Mouse (Mus musculus) lung, embryonic 15.5 days (tissue): ENCODE data around the gene Cpn2. TPM values are rescaled to one million over a fixed set of nuclear protein-coding genes. Genes with fewer than 3 reads are reported as not detected.

ENCODE experiments used
- ATAC-seq: fragments of 200-750 bp; cut with Nextera tagmentation; 2 replicates; pipeline ENCODE4 v1.8.0; 2017; ENCODE audit warnings: moderate number of reproducible peaks, borderline replicate concordance; ENCODE audit not compliant: low FRiP score, low TSS enrichment; ENCODE audit errors: extremely low read depth
- H3K27ac ChIP-seq: fragments of 300-500 bp; sonication (generic); 2 replicates; pipeline ENCODE4 v1.5.1; 2015; ENCODE audit warnings: moderate library complexity, mild to moderate bottlenecking, inconsistent platforms
- H3K27me3 ChIP-seq: fragments of 300-500 bp; sonication (generic); 2 replicates; pipeline ENCODE4 v1.6.1; 2015; ENCODE audit warnings: inconsistent platforms
- H3K36me3 ChIP-seq: fragments of 300-500 bp; sonication (generic); 2 replicates; pipeline ENCODE4 v1.6.1; 2015; ENCODE audit warnings: inconsistent platforms
- H3K4me1 ChIP-seq: fragments of 300-500 bp; sonication (generic); 2 replicates; pipeline ENCODE4 v1.6.1; 2015; ENCODE audit warnings: inconsistent platforms
- H3K4me2 ChIP-seq: fragments of 300-500 bp; sonication (generic); 2 replicates; pipeline ENCODE4 v1.6.1; 2015; ENCODE audit warnings: inconsistent platforms, mild to moderate bottlenecking, moderate library complexity
- H3K4me3 ChIP-seq: fragments of 300-500 bp; sonication (generic); 2 replicates; pipeline ENCODE4 v1.5.1; 2015; ENCODE audit warnings: mild to moderate bottlenecking, inconsistent platforms
- H3K9ac ChIP-seq: fragments of 300-500 bp; sonication (generic); 2 replicates; pipeline ENCODE4 v1.6.1; 2015; ENCODE audit warnings: inconsistent platforms
- H3K9me3 ChIP-seq: fragments of 300-500 bp; sonication (generic); 2 replicates; pipeline ENCODE4 v1.6.1; 2016; ENCODE audit warnings: inconsistent platforms
- WGBS: fragments of 180-500 bp; shearing (Covaris S2); methylation state at CpG from one replicate; pipeline ENCODE4 v1.1.7; 2015; 5-methylcytosine and 5-hydroxymethylcytosine counted together
- polyA plus RNA-seq: library from polyadenylated mRNA; unstranded; fragments of >200 nt; fragmentation: Nextera tagmentation; extraction: Ambion mirVana; gene quantifications from 2 replicates; pipeline ENCODE4 v1.2.1, GENCODE M21; 2015

Cpn2 gene
- polyA plus RNA-seq, 1 experiment from 2014 or later: not detected

DNA sequence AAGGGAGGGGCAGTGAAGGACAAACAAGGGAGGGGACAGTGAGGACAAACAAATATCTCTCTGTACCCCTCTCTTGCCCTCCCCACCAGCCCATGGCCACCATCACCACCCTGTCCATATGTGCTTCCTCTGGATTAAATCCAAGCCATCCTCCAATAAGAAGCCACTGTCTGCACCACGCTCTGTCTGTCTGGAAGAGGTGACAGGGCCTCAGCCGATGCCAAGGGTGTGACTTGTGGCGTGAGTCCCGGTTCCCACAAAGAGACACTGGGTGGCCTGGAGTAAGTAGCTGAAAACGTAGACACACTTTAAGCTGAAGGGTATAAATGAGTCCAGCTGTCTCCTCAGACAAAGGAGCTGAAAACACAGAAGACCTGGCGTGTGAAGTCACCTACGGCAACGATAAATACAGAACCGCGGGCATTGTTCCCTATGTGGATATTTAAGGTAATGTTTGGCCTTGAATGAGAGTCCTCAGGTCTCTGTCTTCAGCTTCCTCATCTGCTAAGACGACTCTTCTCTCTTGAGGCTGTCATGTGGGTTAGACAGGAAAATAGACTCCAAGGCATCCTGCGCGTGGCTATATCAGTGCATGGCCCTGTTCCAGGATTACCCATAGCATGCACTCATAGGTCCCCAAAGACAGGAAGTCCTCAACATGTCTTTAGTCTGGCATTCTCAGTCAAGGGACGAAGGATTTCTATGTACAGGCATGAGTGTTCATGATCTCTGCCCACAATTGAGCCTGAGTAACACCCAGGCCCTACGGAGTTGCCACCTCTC, 8.4 kb upstream of the Cpn2 start:
- no peaks in the 10 kb centered on the region for H3K9me3 ChIP-seq
- no peak overlapping the region for H3K27ac ChIP-seq
- H3K27me3 ChIP-seq: peaks cover 3% of the 10 kb centered on the region; the same call in 1 of the 2 replicates
- H3K4me1 ChIP-seq: peaks cover 14% of the 10 kb centered on the region
- no peak overlapping the region for H3K4me3 ChIP-seq
- no peak overlapping the region for H3K9ac ChIP-seq
- 49% methylated on average over 15 of the region's 15 CpGs for WGBS
- ATAC-seq: peak; percentile 54
- no peaks in the 10 kb centered on the region for H3K36me3 ChIP-seq
- H3K4me2 ChIP-seq: no peak overlapping the region

GRCm38 (mm10) chr16:30273065-30273464, 5.8 kb upstream of the Cpn2 start:
- H3K9me3 ChIP-seq: no peaks in the 10 kb centered on the region
- no peak overlapping the region for H3K4me2 ChIP-seq
- H3K27me3 ChIP-seq: no peaks in the 10 kb centered on the region
- no peak for ATAC-seq
- H3K27ac ChIP-seq: no peak overlapping the region
- 89% methylated on average over 8 of the region's 8 CpGs for WGBS
- H3K4me3 ChIP-seq: no peak overlapping the region
- no peaks in the 10 kb centered on the region for H3K36me3 ChIP-seq
- H3K9ac ChIP-seq: no peak overlapping the region
- peaks cover 11% of the 10 kb centered on the region for H3K4me1 ChIP-seq

- Histone ChIP-seq H3K4me1 (peaks cover 11% of the 10 kb centered on the region), H3K27me3 (no peaks in the 10 kb centered on the region), H3K36me3 (no peaks in the 10 kb centered on the region), H3K9me3 (no peaks in the 10 kb centered on the region), H3K4me2 (no peak overlapping the region), H3K9ac (no peak overlapping the region), H3K27ac (no peak overlapping the region), H3K4me3 (no peak overlapping the region)
- WGBS: 52% methylated on average over 6 of the region's 6 CpGs
- no peak for ATAC-seq
These were observed 4.8 kb upstream of the Cpn2 start for GRCm38 (mm10) chr16:30271941-30272595.

GRCm38 (mm10) chr16:30271223-30271761, 4.0 kb upstream of the Cpn2 start:
- Histone ChIP-seq H3K4me3 (no peak overlapping the region), H3K4me1 (peaks cover 11% of the 10 kb centered on the region), H3K36me3 (no peaks in the 10 kb centered on the region), H3K9me3 (no peaks in the 10 kb centered on the region), H3K9ac (no peak overlapping the region), H3K27me3 (no peaks in the 10 kb centered on the region), H3K27ac (no peak overlapping the region), H3K4me2 (no peak overlapping the region)
- WGBS: 52% methylated on average over 8 of the region's 8 CpGs
- ATAC-seq: no peak

- WGBS: 80% methylated on average over 5 of the region's 5 CpGs
- H3K9ac ChIP-seq: no peak overlapping the region
- H3K4me3 ChIP-seq: no peak overlapping the region
- H3K9me3 ChIP-seq: no peaks in the 10 kb centered on the region
- no peaks in the 10 kb centered on the region for H3K4me1 ChIP-seq
- H3K27me3 ChIP-seq: no peaks in the 10 kb centered on the region
- ATAC-seq: no peak
- no peak overlapping the region for H3K27ac ChIP-seq
- H3K4me2 ChIP-seq: no peak overlapping the region
- no peaks in the 10 kb centered on the region for H3K36me3 ChIP-seq
These were observed 738 bp downstream of the Cpn2 start for GRCm38 (mm10) chr16:30266561-30266960.

- H3K4me2 ChIP-seq: no peak overlapping the region
- no peak overlapping the region for H3K27ac ChIP-seq
- no peaks in the 10 kb centered on the region for H3K27me3 ChIP-seq
- WGBS: 51% methylated on average over 4 of the region's 4 CpGs
- no peak overlapping the region for H3K4me3 ChIP-seq
- ATAC-seq: no peak
- no peaks in the 10 kb centered on the region for H3K36me3 ChIP-seq
- no peaks in the 10 kb centered on the region for H3K4me1 ChIP-seq
- H3K9ac ChIP-seq: no peak overlapping the region
- H3K9me3 ChIP-seq: no peaks in the 10 kb centered on the region
These were observed 1.7 kb downstream of the Cpn2 start for GRCm38 (mm10) chr16:30265611-30266010.

DNA sequence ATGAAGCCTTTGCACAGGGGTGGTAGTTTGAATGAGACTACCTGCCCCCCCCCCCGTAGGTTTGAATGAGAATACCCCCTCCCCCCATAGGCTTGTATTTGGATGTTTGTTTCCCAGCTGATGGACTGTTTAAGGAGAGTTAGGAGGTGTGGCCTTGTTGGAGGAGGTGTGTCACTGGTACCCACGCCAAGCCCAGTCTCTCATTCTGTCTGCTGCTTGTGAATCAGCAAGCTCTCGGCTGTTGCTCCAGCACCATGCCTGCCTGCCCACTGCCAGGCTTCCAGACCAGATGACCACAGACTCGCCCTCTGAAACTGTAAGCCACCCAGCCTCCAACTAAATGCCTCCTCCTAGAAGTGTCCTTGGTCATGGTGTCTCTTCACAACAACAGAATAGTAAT, 4.1 kb downstream of the Cpn2 start:
- H3K9ac ChIP-seq: no peak overlapping the region
- H3K4me2 ChIP-seq: no peak overlapping the region
- no peak overlapping the region for H3K27ac ChIP-seq
- H3K4me3 ChIP-seq: no peak overlapping the region
- ATAC-seq: no peak
- no peaks in the 10 kb centered on the region for H3K36me3 ChIP-seq
- WGBS: 59% methylated on average over 4 of the region's 4 CpGs
- no peaks in the 10 kb centered on the region for H3K9me3 ChIP-seq
- H3K4me1 ChIP-seq: no peaks in the 10 kb centered on the region
- H3K27me3 ChIP-seq: no peaks in the 10 kb centered on the region

DNA sequence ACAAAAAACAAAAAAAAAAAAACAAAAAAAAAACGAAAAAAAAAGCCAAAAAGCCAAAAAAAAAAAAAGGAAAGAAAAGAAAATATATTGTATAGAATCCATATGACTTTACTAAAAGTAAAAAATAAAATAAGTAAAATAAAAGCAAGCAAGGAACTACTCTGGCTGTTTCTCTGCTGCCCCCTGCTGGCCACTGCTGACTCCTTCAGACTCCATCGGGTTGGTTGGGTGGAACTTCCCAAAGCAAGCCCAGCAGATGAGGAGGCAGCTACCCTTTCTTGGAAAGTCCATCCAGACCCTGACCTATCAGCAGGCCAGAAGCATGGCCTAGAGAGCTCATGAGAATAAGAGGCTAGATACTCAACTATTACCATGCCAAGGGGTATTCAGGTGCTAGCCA, 4.6 kb downstream of the Cpn2 start:
- ATAC-seq: no peak

GRCm38 (mm10) chr16:30262157-30262556, 5.1 kb downstream of the Cpn2 start:
- ATAC-seq: no peak
- H3K9ac ChIP-seq: no peak overlapping the region
- no peak overlapping the region for H3K4me2 ChIP-seq
- H3K36me3 ChIP-seq: no peaks in the 10 kb centered on the region
- no peaks in the 10 kb centered on the region for H3K9me3 ChIP-seq
- H3K27me3 ChIP-seq: no peaks in the 10 kb centered on the region
- WGBS: 86% methylated on average over 10 of the region's 10 CpGs
- H3K4me1 ChIP-seq: no peaks in the 10 kb centered on the region
- H3K4me3 ChIP-seq: no peak overlapping the region
- H3K27ac ChIP-seq: no peak overlapping the region

More for the DNA sequence above, 4.6 kb downstream of the Cpn2 start:
- Histone ChIP-seq H3K27me3 (no peaks in the 10 kb centered on the region), H3K4me3 (no peak overlapping the region), H3K36me3 (no peaks in the 10 kb centered on the region), H3K4me2 (no peak overlapping the region), H3K9me3 (no peaks in the 10 kb centered on the region), H3K9ac (no peak overlapping the region), H3K27ac (no peak overlapping the region), H3K4me1 (no peaks in the 10 kb centered on the region)
- 0% methylated on average over 2 of the region's 2 CpGs for WGBS

DNA sequence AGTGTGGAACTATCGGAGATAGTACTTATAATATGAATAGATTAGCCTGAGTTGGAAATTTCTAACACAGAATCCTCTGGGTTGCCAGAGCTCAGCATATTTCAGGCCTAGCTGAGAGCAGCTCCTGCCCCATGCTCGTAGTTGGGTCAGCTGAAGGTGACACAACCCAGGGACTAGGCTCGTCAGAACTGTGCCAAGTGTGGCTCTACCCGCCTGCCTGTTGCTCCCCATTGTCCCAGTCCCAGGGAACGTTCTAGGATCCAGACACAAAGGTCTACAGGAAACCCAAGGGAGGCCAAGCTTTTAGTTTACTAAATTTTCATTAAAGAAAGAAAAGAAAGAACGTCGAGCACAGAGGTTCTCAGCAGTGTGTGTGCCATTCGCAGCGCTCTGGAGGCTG, 6.0 kb downstream of the Cpn2 start:
- H3K27ac ChIP-seq: no peak overlapping the region
- 83% methylated on average over 9 of the region's 9 CpGs for WGBS
- ATAC-seq: no peak
- no peak overlapping the region for H3K4me2 ChIP-seq
- H3K36me3 ChIP-seq: no peaks in the 10 kb centered on the region
- H3K4me3 ChIP-seq: no peak overlapping the region
- no peaks in the 10 kb centered on the region for H3K27me3 ChIP-seq
- H3K4me1 ChIP-seq: no peaks in the 10 kb centered on the region
- H3K9me3 ChIP-seq: no peaks in the 10 kb centered on the region
- no peak overlapping the region for H3K9ac ChIP-seq

- H3K4me2 ChIP-seq: no peak overlapping the region
- H3K9me3 ChIP-seq: no peaks in the 10 kb centered on the region
- no peaks in the 10 kb centered on the region for H3K4me1 ChIP-seq
- no peak overlapping the region for H3K9ac ChIP-seq
- H3K27ac ChIP-seq: no peak overlapping the region
- no peaks in the 10 kb centered on the region for H3K36me3 ChIP-seq
- no peak overlapping the region for H3K4me3 ChIP-seq
- ATAC-seq: no peak
- no peaks in the 10 kb centered on the region; the same call in 1 of the 2 replicates for H3K27me3 ChIP-seq
- 82% methylated on average over 15 of the region's 15 CpGs for WGBS
These were observed 7.2 kb downstream of the Cpn2 start for GRCm38 (mm10) chr16:30260012-30260635.

GRCm38 (mm10) chr16:30259444-30259843, 7.9 kb downstream of the Cpn2 start:
- Histone ChIP-seq H3K4me2 (no peak overlapping the region), H3K36me3 (no peaks in the 10 kb centered on the region), H3K27me3 (no peaks in the 10 kb centered on the region; the same call in 1 of the 2 replicates), H3K9me3 (no peaks in the 10 kb centered on the region), H3K4me1 (no peaks in the 10 kb centered on the region), H3K9ac (no peak overlapping the region), H3K27ac (no peak overlapping the region), H3K4me3 (no peak overlapping the region)
- 66% methylated on average over 10 of the region's 10 CpGs for WGBS
- ATAC-seq: no peak
